Mouse (Mus musculus) CH12.LX (cell line): ENCODE results near the gene Mms19. TPM values are rescaled to one million over a fixed set of nuclear protein-coding genes. Genes with fewer than 3 reads are reported as not detected.

Experiments
- DNase-seq: peaks from one replicate; pipeline ENCODE4 v3.0.0-alpha.2; 2013; ENCODE audit errors: extremely low read depth
- H3K27ac ChIP-seq: 2 replicates; pipeline ENCODE4 v1.5.1; 2012; ENCODE audit warnings: low read depth, mild to moderate bottlenecking, control low read depth, moderate library complexity; ENCODE audit not compliant: insufficient read depth
- H3K27me3 ChIP-seq: replicated peaks from 2 replicates; pipeline ENCODE3; 2012; ENCODE audit warnings: inconsistent platforms
- H3K36me3 ChIP-seq, 2 experiments: replicated peaks in 1 of 2; 2 replicates each; pipeline versions ENCODE3 to v1.6.1; 2012; ENCODE audit warnings: inconsistent platforms in 1 of 2, low read length in 1 of 2, mild to moderate bottlenecking in 1 of 2, mixed read lengths in 1 of 2, moderate library complexity in 1 of 2; ENCODE audit not compliant: control insufficient read depth in 1 of 2, insufficient read depth in 1 of 2
- H3K4me1 ChIP-seq, 2 experiments: 2 replicates each; pipeline ENCODE4 v1.6.1; 2012; ENCODE audit warnings: inconsistent platforms in 1 of 2, moderate library complexity in 1 of 2; ENCODE audit not compliant: insufficient read depth in 2 of 2, control insufficient read depth in 1 of 2
- H3K4me2 ChIP-seq: 2 replicates; pipeline ENCODE4 v1.6.1; 2012; ENCODE audit warnings: low read depth, mild to moderate bottlenecking, control low read depth; ENCODE audit not compliant: poor library complexity, insufficient read depth, severe bottlenecking
- H3K4me3 ChIP-seq, 3 experiments: fragments of 150-350 bp in 1 of 3; sonication (generic) in 1 of 3; replicated peaks in 1 of 3; 2 replicates each; pipeline versions ENCODE3 to v1.5.1; 2011 to 2012; ENCODE audit warnings: low read depth in 2 of 3, low read length in 2 of 3, mild to moderate bottlenecking in 2 of 3, moderate library complexity in 2 of 3, control low read depth in 1 of 3, improper control_type of control experiment in 1 of 3, inconsistent platforms in 1 of 3, mixed read lengths in 1 of 3; ENCODE audit not compliant: poor library complexity in 1 of 3
- H3K79me2 ChIP-seq: replicated peaks from 2 replicates; pipeline ENCODE4 v1.6.1; 2012; ENCODE audit warnings: mild to moderate bottlenecking, moderate library complexity; ENCODE audit not compliant: control insufficient read depth, poor library complexity, insufficient read depth, severe bottlenecking; ENCODE audit errors: extremely low read depth
- H3K9ac ChIP-seq: 2 replicates; pipeline ENCODE4 v1.6.1; 2012; ENCODE audit warnings: low read depth, mild to moderate bottlenecking, control low read depth, moderate library complexity; ENCODE audit not compliant: insufficient read depth
- H3K9me3 ChIP-seq: replicated peaks from 2 replicates; pipeline ENCODE3; 2012; ENCODE audit warnings: low read length, inconsistent platforms, mixed read lengths
- BHLHE40 ChIP-seq: IDR thresholded peaks from 2 replicates; pipeline ENCODE4 v1.6.1; 2011; ENCODE audit warnings: mild to moderate bottlenecking, low read depth, low read length, improper control_type of control experiment
- CHD1 ChIP-seq: IDR thresholded peaks from 2 replicates; pipeline ENCODE4 v1.6.1; 2012; ENCODE audit warnings: low read depth, low read length, improper control_type of control experiment, inconsistent platforms
- CHD2 ChIP-seq: IDR thresholded peaks from 2 replicates; pipeline ENCODE4 v1.6.1; 2011; ENCODE audit warnings: low read length, improper control_type of control experiment
- E2F4 ChIP-seq: IDR thresholded peaks from 2 replicates; pipeline ENCODE4 v1.6.1; 2011; ENCODE audit warnings: low read depth, low read length, improper control_type of control experiment; ENCODE audit not compliant: insufficient replicate concordance
- ELF1 ChIP-seq: IDR thresholded peaks from 2 replicates; pipeline ENCODE4 v1.6.1; 2014; ENCODE audit warnings: low read depth, mild to moderate bottlenecking, inconsistent platforms, low read length, improper control_type of control experiment
- ETS1 ChIP-seq: conservative IDR thresholded peaks from 2 replicates; pipeline ENCODE4 v1.6.1; 2012; ENCODE audit warnings: low read depth, mild to moderate bottlenecking, inconsistent platforms, low read length, improper control_type of control experiment, moderate library complexity
- GABPA ChIP-seq: IDR thresholded peaks from 2 replicates; pipeline ENCODE4 v1.6.1; 2012; ENCODE audit warnings: low read depth, low read length, improper control_type of control experiment, inconsistent platforms; ENCODE audit not compliant: insufficient replicate concordance
- JUN ChIP-seq: IDR thresholded peaks from 2 replicates; pipeline ENCODE4 v1.6.1; 2011; ENCODE audit warnings: low read depth, mild to moderate bottlenecking, low read length, improper control_type of control experiment, moderate library complexity; ENCODE audit not compliant: insufficient read depth
- KAT2A ChIP-seq: IDR thresholded peaks from 2 replicates; pipeline ENCODE4 v1.6.1; 2012; ENCODE audit warnings: low read length, improper control_type of control experiment, inconsistent platforms; ENCODE audit not compliant: insufficient replicate concordance
- MAFK ChIP-seq: IDR thresholded peaks from 2 replicates; pipeline ENCODE4 v1.6.1; 2011; ENCODE audit warnings: low read length, improper control_type of control experiment; ENCODE audit not compliant: insufficient replicate concordance
- MAX ChIP-seq: IDR thresholded peaks from 2 replicates; pipeline ENCODE4 v1.6.1; 2011; ENCODE audit warnings: low read length, improper control_type of control experiment
- MAZ ChIP-seq: IDR thresholded peaks from 2 replicates; pipeline ENCODE4 v1.6.1; 2012; ENCODE audit warnings: low read depth, mild to moderate bottlenecking, inconsistent platforms, low read length, improper control_type of control experiment, moderate library complexity
- MEF2A ChIP-seq: IDR thresholded peaks from 2 replicates; pipeline ENCODE4 v1.6.1; 2014; ENCODE audit warnings: low read depth, mild to moderate bottlenecking, inconsistent platforms, low read length, improper control_type of control experiment, borderline replicate concordance
- MXI1 ChIP-seq: IDR thresholded peaks from 2 replicates; pipeline ENCODE4 v1.6.1; 2011; ENCODE audit warnings: mild to moderate bottlenecking, low read depth, low read length, improper control_type of control experiment
- NELFE ChIP-seq: IDR thresholded peaks from 2 replicates; pipeline ENCODE4 v1.6.1; 2011; ENCODE audit warnings: low read depth, low read length, improper control_type of control experiment
- POLR2A ChIP-seq: IDR thresholded peaks from 2 replicates; pipeline ENCODE4 v1.6.1; 2011; ENCODE audit warnings: low read depth, mild to moderate bottlenecking, improper control_type of control experiment, low read length
- RAD21 ChIP-seq: IDR thresholded peaks from 2 replicates; pipeline ENCODE4 v1.6.1; 2011; ENCODE audit warnings: low read depth, mild to moderate bottlenecking, low read length, improper control_type of control experiment, moderate library complexity
- RCOR1 ChIP-seq: conservative IDR thresholded peaks from 2 replicates; pipeline ENCODE4 v1.6.1; 2012; ENCODE audit warnings: low read depth, mild to moderate bottlenecking, inconsistent platforms, low read length, improper control_type of control experiment
- SIN3A ChIP-seq: IDR thresholded peaks from 2 replicates; pipeline ENCODE4 v1.6.1; 2012; ENCODE audit warnings: low read length, improper control_type of control experiment, inconsistent platforms
- SMC3 ChIP-seq: IDR thresholded peaks from 2 replicates; pipeline ENCODE4 v1.6.1; 2011; ENCODE audit warnings: low read depth, low read length, improper control_type of control experiment
- TCF12 ChIP-seq: IDR thresholded peaks from 2 replicates; pipeline ENCODE4 v1.6.1; 2014; ENCODE audit warnings: low read depth, mild to moderate bottlenecking, inconsistent platforms, low read length, improper control_type of control experiment
- UBTF ChIP-seq: IDR thresholded peaks from 2 replicates; pipeline ENCODE4 v1.6.1; 2012; ENCODE audit warnings: low read depth, mild to moderate bottlenecking, inconsistent platforms, low read length, improper control_type of control experiment, moderate library complexity
- USF1 ChIP-seq: IDR thresholded peaks from 2 replicates; pipeline ENCODE4 v1.6.1; 2014; ENCODE audit warnings: low read depth, mild to moderate bottlenecking, inconsistent platforms, low read length, improper control_type of control experiment
- ZKSCAN1 ChIP-seq: IDR thresholded peaks from 2 replicates; pipeline ENCODE4 v1.6.1; 2012; ENCODE audit warnings: low read depth, inconsistent platforms, low read length, improper control_type of control experiment, borderline replicate concordance
- ZMIZ1 ChIP-seq: IDR thresholded peaks from 2 replicates; pipeline ENCODE4 v1.6.1; 2012; ENCODE audit warnings: low read depth, mild to moderate bottlenecking, inconsistent platforms, low read length, improper control_type of control experiment
- dilution Hi-C: fragments of 300-500 bp; cut with MboI; formaldehyde crosslinking; loops from 2 replicates; pipeline ENCODE4 v1.14.3; 2020; ENCODE audit warnings: low sequenced_read_pairs; ENCODE audit not compliant: extremely low pct_unique_long_range_greater_than_20kb, extremely low pct_ligation_motif_present
- in situ Hi-C: fragments of 300-500 bp; cut with MboI; formaldehyde crosslinking; loops from 3 replicates; pipeline ENCODE4 v1.14.3; 2019; ENCODE audit warnings: low sequenced_read_pairs, low pct_ligation_motif_present, low pct_unique_long_range_greater_than_20kb, mixed read lengths
- polyA plus RNA-seq: library from polyadenylated mRNA; unstranded; fragments of >175 nt; gene quantifications from 2 replicates; pipeline ENCODE4 v1.2.1, GENCODE M21; 2012; ENCODE audit warnings: low read depth; ENCODE audit not compliant: insufficient read length
- total RNA-seq, 2 experiments: library from RNA; depleted of rRNA; stranded (reverse); fragments of 300-350 nt in 1 of 2; fragments of >200 nt in 1 of 2; gene quantifications; 2 replicates each; pipeline ENCODE4 v1.2.3; 2012 to 2014

Mms19 gene
- total and polyA plus RNA-seq, 3 experiments = 32.1 to 46.3 (median 43.3) TPM

DNA sequence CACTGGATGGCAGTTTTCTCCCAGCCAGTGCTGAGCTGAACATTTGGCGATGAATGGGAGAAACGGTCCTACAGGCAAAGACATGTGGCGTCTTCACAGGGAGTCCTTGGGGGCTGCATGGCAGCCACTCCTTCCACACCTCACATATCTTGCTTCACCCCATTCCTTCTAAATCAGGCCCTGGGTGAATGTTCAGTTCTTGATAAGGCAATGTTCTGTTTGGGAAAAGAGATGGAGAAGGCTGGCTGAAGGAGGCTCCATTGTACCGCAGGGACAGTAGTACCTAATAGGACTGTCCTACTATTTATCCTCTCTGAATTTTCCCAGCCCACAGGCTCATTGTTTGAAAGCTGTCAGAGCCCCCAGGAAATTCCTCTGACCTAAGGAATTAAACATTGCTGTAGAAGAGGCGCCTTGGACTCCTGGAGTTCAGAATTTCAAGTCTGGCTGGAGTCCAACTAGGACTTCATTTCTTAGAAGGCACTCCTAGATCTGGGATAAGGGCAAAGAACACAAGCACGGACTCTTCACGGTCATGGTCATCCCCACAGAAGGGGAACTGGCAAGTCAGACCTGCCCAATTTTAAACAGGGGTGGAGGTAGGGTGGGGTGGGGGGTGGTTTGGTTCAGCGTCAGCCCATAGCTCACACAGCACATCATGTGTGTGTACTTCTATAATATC, 73.7 kb downstream of the Mms19 start:
- Histone ChIP-seq H3K36me3 (no peaks in the 10 kb centered on the region), H3K4me1 (peaks cover 0 to 4% of the 10 kb centered on the region in 2 experiments; a peak in 2 of 4 replicates), H3K79me2 (peaks cover 3% of the 10 kb centered on the region), H3K4me2 (no peak overlapping the region), H3K27me3 (no peaks in the 10 kb centered on the region), H3K4me3 (no peak overlapping the region), H3K9ac (no peak overlapping the region), H3K27ac (no peak overlapping the region), H3K9me3 (no peaks in the 10 kb centered on the region)
- DNase-seq = no peak
- in situ Hi-C loops = no loop called here
- TF ChIP-seq CHD1 (no peak), ZMIZ1 (no peak), TCF12 (no peak), E2F4 (no peak), KAT2A (no peak), MAX (no peak), BHLHE40 (no peak), POLR2A (no peak), GABPA (no peak), UBTF (no peak), CHD2 (no peak), RAD21 (no peak)
- dilution Hi-C loops = no loop called here

DNA sequence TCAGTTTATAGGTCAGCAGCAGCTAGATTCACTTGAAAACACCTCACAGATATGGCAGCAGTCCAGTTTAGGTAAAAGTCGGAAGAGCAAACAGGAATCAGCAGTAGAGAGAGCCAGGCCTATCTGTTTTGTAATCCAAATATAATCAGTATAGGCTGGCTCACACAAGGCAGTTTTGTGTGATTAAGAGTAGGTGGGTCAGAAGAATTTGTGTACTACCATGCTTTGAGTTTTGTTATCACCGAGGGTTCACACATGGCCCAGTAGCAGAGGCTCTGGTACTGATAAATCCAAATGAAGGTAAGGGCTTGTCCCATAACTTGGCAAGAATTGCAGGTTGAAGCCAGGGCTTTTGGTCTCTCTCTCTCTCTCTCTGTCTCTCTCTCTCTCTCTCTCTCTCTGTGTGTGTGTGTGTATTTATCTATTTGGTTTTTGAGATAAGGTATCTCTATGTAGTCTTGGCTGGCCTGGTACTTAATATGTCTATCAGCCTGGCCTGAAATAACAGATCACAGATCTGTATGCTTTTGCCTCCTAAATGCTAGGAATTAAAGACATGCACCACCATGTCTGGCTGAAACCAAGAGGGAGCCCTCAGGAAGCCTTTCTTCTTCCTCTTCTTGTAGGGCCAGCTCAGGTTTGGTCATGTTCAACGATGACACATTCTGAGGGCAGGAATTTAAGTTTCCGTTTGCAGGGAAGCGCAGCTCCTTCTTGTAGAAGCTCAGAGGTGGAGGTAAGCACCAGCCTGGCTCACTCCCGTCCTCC, 74.5 kb downstream of the Mms19 start:
- H3K79me2 ChIP-seq = no peaks in the 10 kb centered on the region
- H3K4me2 ChIP-seq = no peak overlapping the region
- H3K9ac ChIP-seq = no peak overlapping the region
- H3K27me3 ChIP-seq = no peaks in the 10 kb centered on the region
- TF ChIP-seq ELF1 (no peak), POLR2A (no peak), ETS1 (no peak), USF1 (no peak), UBTF (no peak), MAZ (no peak), SIN3A (no peak), MXI1 (no peak), BHLHE40 (no peak), NELFE (no peak), MEF2A (no peak), JUN (no peak), ZKSCAN1 (no peak), GABPA (no peak), RCOR1 (no peak), CHD2 (no peak), SMC3 (no peak), MAFK (no peak)
- no peaks in the 10 kb centered on the region for H3K36me3 ChIP-seq
- peaks cover 0 to 4% of the 10 kb centered on the region in 2 experiments; a peak in 2 of 4 replicates for H3K4me1 ChIP-seq
- H3K9me3 ChIP-seq = no peaks in the 10 kb centered on the region
- no peak overlapping the region for H3K27ac ChIP-seq
- in situ Hi-C loops (no loop called here), dilution Hi-C loops (no loop called here)
- no peak for DNase-seq
- H3K4me3 ChIP-seq = no peak overlapping the region
